Mouse (Mus musculus) liver, embryonic 14.5 days (tissue): ENCODE measurements around the gene Rnf149. TPM values are rescaled to one million over a fixed set of nuclear protein-coding genes. Genes with fewer than 3 reads are reported as not detected.

Source experiments
- ATAC-seq: fragments of 200-750 bp; cut with Nextera tagmentation; 2 replicates; pipeline ENCODE4 v1.8.0; 2017; ENCODE audit warnings: moderate number of reproducible peaks, mild to moderate bottlenecking, moderate library complexity; ENCODE audit not compliant: insufficient read depth
- DNase-seq, 3 experiments: peaks; one replicate each; pipeline ENCODE4 v3.0.0-alpha.2; 2012 to 2013; ENCODE audit warnings: low read depth in 3 of 3, low spot score in 3 of 3
- H3K27ac ChIP-seq: fragments of 300-500 bp; sonication (generic); 2 replicates; pipeline ENCODE4 v1.5.1; 2014; ENCODE audit warnings: moderate library complexity, mild to moderate bottlenecking, control low read depth, inconsistent platforms
- H3K27me3 ChIP-seq: fragments of 300-500 bp; sonication (generic); 2 replicates; pipeline ENCODE4 v1.6.1; 2014; ENCODE audit warnings: mild to moderate bottlenecking, low read length, moderate library complexity; ENCODE audit not compliant: control insufficient read depth, insufficient read depth
- H3K36me3 ChIP-seq: fragments of 300-500 bp; sonication (generic); replicated peaks from 2 replicates; pipeline ENCODE4 v1.6.1; 2014; ENCODE audit warnings: low read depth; ENCODE audit not compliant: control insufficient read depth, insufficient read depth
- H3K4me1 ChIP-seq, 2 experiments: fragments of 200-500 bp in 1 of 2; fragments of 300-500 bp in 1 of 2; sonication (generic) in 1 of 2; replicated peaks; 2 replicates each; pipeline ENCODE4 v1.6.1; 2012 to 2014; ENCODE audit warnings: antibody characterized with exemption in 1 of 2, inconsistent platforms in 1 of 2, low read length in 1 of 2; ENCODE audit not compliant: control insufficient read depth in 2 of 2, insufficient read depth in 2 of 2
- H3K4me2 ChIP-seq: fragments of 300-500 bp; sonication (generic); 2 replicates; pipeline ENCODE4 v1.6.1; 2014; ENCODE audit warnings: low read depth, mild to moderate bottlenecking, control low read depth, moderate library complexity
- H3K4me3 ChIP-seq, 2 experiments: fragments of 200-500 bp in 1 of 2; fragments of 300-500 bp in 1 of 2; sonication (generic) in 1 of 2; 2 replicates each; pipeline ENCODE4 v1.5.1; 2012 to 2014; ENCODE audit warnings: low read depth in 2 of 2, low read length in 2 of 2, mild to moderate bottlenecking in 2 of 2, control low read depth in 1 of 2, inconsistent platforms in 1 of 2, moderate library complexity in 1 of 2; ENCODE audit not compliant: insufficient read depth in 1 of 2
- H3K9ac ChIP-seq: fragments of 300-500 bp; sonication (generic); replicated peaks from 2 replicates; pipeline ENCODE4 v1.6.1; 2014; ENCODE audit warnings: mild to moderate bottlenecking, control low read depth, moderate library complexity
- H3K9me3 ChIP-seq: fragments of 300-500 bp; sonication (generic); 2 replicates; pipeline ENCODE4 v1.6.1; 2016; ENCODE audit warnings: low read length, mixed read lengths; ENCODE audit not compliant: control insufficient read depth
- CTCF ChIP-seq: IDR thresholded peaks from 2 replicates; pipeline ENCODE4 v1.5.1; 2016; ENCODE audit warnings: antibody characterized with exemption, low read depth, control low read depth
- EP300 ChIP-seq: IDR thresholded peaks from 2 replicates; pipeline ENCODE4 v1.6.1; 2016; ENCODE audit warnings: antibody characterized with exemption, low read depth
- WGBS: fragments of 180-500 bp; shearing (Covaris S2); extraction: QIAGEN DNeasy Blood & Tissue Kit; methylation state at CpG from one replicate; pipeline ENCODE4 v1.1.7; 2014; ENCODE audit not compliant: insufficient replicate concordance; 5-methylcytosine and 5-hydroxymethylcytosine counted together
- polyA plus RNA-seq, 2 experiments: library from polyadenylated mRNA; depleted of rRNA in 1 of 2; stranded (reverse) in 1 of 2; unstranded in 1 of 2; fragments of >200 nt; fragmentation: Nextera tagmentation in 1 of 2; extraction: Ambion mirVana in 1 of 2; gene quantifications; 2 replicates each; pipeline versions ENCODE4 v1.2.1 to v1.2.3; 2012 to 2014

Rnf149 gene
- polyA plus RNA-seq, 2 experiments, result 12.1 to 15.4 TPM

GRCm38 (mm10) chr1:39540592-39540991 is 36.6 kb downstream of the Rnf149 start:
- peaks cover 0 to 7% of the 10 kb centered on the region in 2 experiments; a peak in 3 of 4 replicates for H3K4me1 ChIP-seq
- H3K9me3 ChIP-seq, result no peaks in the 10 kb centered on the region
- no peak overlapping the region for H3K27ac ChIP-seq
- TF ChIP-seq EP300, result no peak
- ATAC-seq (no peak), DNase-seq (no peak)
- no peak overlapping the region for H3K4me3 ChIP-seq
- no peak overlapping the region for H3K4me2 ChIP-seq
- no peaks in the 10 kb centered on the region for H3K27me3 ChIP-seq
- no peak overlapping the region for H3K9ac ChIP-seq
- H3K36me3 ChIP-seq, result peaks cover 37% of the 10 kb centered on the region

GRCm38 (mm10) chr1:39537631-39538380 is 39.4 kb downstream of the Rnf149 start:
- no peak overlapping the region for H3K4me3 ChIP-seq
- no peak overlapping the region; the same call in 1 of the 2 replicates for H3K4me2 ChIP-seq
- H3K4me1 ChIP-seq, result peaks cover 2 to 11% of the 10 kb centered on the region in 2 experiments
- H3K9ac ChIP-seq, result no peak overlapping the region
- no peaks in the 10 kb centered on the region for H3K9me3 ChIP-seq
- no peaks in the 10 kb centered on the region for H3K27me3 ChIP-seq
- H3K27ac ChIP-seq, result no peak overlapping the region
- no peak for ATAC-seq
- H3K36me3 ChIP-seq, result peaks cover 28% of the 10 kb centered on the region
- 77% methylated on average over 10 of the region's 10 CpGs for WGBS
- no peak for DNase-seq
- no peak for TF ChIP-seq CTCF
- TF ChIP-seq EP300, result no peak

GRCm38 (mm10) chr1:39536701-39537100 is 40.5 kb downstream of the Rnf149 start:
- no peak overlapping the region for H3K27ac ChIP-seq
- peaks cover 2 to 11% of the 10 kb centered on the region in 2 experiments for H3K4me1 ChIP-seq
- 34% methylated on average over 7 of the region's 7 CpGs for WGBS
- DNase-seq (no peak), ATAC-seq (no peak)
- no peaks in the 10 kb centered on the region for H3K27me3 ChIP-seq
- no peaks in the 10 kb centered on the region for H3K9me3 ChIP-seq
- TF ChIP-seq EP300, result no peak
- no peak for TF ChIP-seq CTCF
- H3K4me3 ChIP-seq, result peak overlapping the region; percentile 82 to 83
- H3K9ac ChIP-seq, result peak overlapping the region; percentile 91
- peak overlapping the region; percentile 98 for H3K4me2 ChIP-seq
- peaks cover 22% of the 10 kb centered on the region for H3K36me3 ChIP-seq

- under 1% methylated on average over 100 of the region's 100 CpGs for WGBS
- DNase-seq, result peak; percentile 96 to 97 (median 97)
- ATAC-seq, result peak; percentile 92
- H3K4me1 ChIP-seq, result peaks cover 2 to 11% of the 10 kb centered on the region in 2 experiments
- H3K9me3 ChIP-seq, result no peaks in the 10 kb centered on the region
- peak overlapping the region; percentile 98 for H3K4me2 ChIP-seq
- peak overlapping the region; percentile 70 for H3K27ac ChIP-seq
- H3K9ac ChIP-seq, result peak overlapping the region; percentile 91
- no peaks in the 10 kb centered on the region for H3K27me3 ChIP-seq
- peak overlapping the region; percentile 82 to 83 for H3K4me3 ChIP-seq
- H3K36me3 ChIP-seq, result peaks cover 21% of the 10 kb centered on the region
- TF ChIP-seq EP300, result no peak
- no peak for TF ChIP-seq CTCF
These were observed 41.5 kb downstream of the Rnf149 start for GRCm38 (mm10) chr1:39535515-39536311.

GRCm38 (mm10) chr1:39534831-39535230 is 42.4 kb downstream of the Rnf149 start, which contains the start of gene Cnot11:
Gene Cnot11 (plus strand): TSS chr1:39534992.
- H3K27ac ChIP-seq, result peak within 1 kb of the TSS; percentile 70
- peak within 1 kb of the TSS; percentile 91 for H3K9ac ChIP-seq
- peaks cover 13% of the 10 kb centered on the region for H3K36me3 ChIP-seq
- ATAC-seq, result no peak
- no peak for DNase-seq
- TF ChIP-seq EP300, result no peak
- no peak for TF ChIP-seq CTCF
- no peaks in the 10 kb centered on the region for H3K27me3 ChIP-seq
- WGBS, result 46% methylated on average over 13 of the region's 13 CpGs
- H3K9me3 ChIP-seq, result no peaks in the 10 kb centered on the region
- peak within 1 kb of the TSS; percentile 82 to 83 for H3K4me3 ChIP-seq
- peaks cover 2 to 11% of the 10 kb centered on the region in 2 experiments for H3K4me1 ChIP-seq
- peak within 1 kb of the TSS; percentile 98 for H3K4me2 ChIP-seq
